Mouse (Mus musculus): ENCODE measurements around the gene Cmss1. TPM values are rescaled to one million over a fixed set of nuclear protein-coding genes. Genes with fewer than 3 reads are reported as not detected.
A peak's percentile ranks its signal among the peaks of the same experiment; 100 is the strongest.

Cmss1 gene
- polyA plus RNA-seq, 1 experiment from 2014 or later: 38.3 TPM

GRCm38 (mm10) chr16:57403825-57404224 lies 202.8 kb downstream of the Cmss1 start:
- Histone ChIP-seq H3K27ac (ENCODE audit: low read depth, low read length) (no peak overlapping the region), H3K27me3 (ENCODE audit: control insufficient read depth, insufficient read depth, low read length) (no peaks in the 10 kb centered on the region), H3K36me3 (ENCODE audit: control insufficient read depth, insufficient read depth, low read length) (no peaks in the 10 kb centered on the region), H3K9me3 (ENCODE audit: control insufficient read depth, low read length) (no peaks in the 10 kb centered on the region), H3K4me1 (ENCODE audit: control insufficient read depth, insufficient read depth, low read length) (no peaks in the 10 kb centered on the region), H3K9ac (replicated peaks; ENCODE audit: low read depth, low read length) (no peak overlapping the region), H3K4me3 (ENCODE audit: low read depth, low read length) (no peak overlapping the region), H3K4me2 (ENCODE audit: low read depth, low read length) (no peak overlapping the region)
- 84% methylated on average over 5 of the region's 5 CpGs for WGBS
- ATAC-seq (ENCODE audit: low read depth): no peak

GRCm38 (mm10) chr16:57402910-57403309 lies 203.8 kb downstream of the Cmss1 start:
- H3K9ac ChIP-seq (replicated peaks; ENCODE audit: low read depth, low read length): no peak overlapping the region
- no peak overlapping the region for H3K4me3 ChIP-seq (ENCODE audit: low read depth, low read length)
- no peaks in the 10 kb centered on the region for H3K27me3 ChIP-seq (ENCODE audit: control insufficient read depth, insufficient read depth, low read length)
- H3K4me1 ChIP-seq (ENCODE audit: control insufficient read depth, insufficient read depth, low read length): no peaks in the 10 kb centered on the region
- no peak overlapping the region for H3K27ac ChIP-seq (ENCODE audit: low read depth, low read length)
- WGBS: 87% methylated on average over 4 of the region's 4 CpGs
- H3K9me3 ChIP-seq (ENCODE audit: control insufficient read depth, low read length): no peaks in the 10 kb centered on the region
- no peak overlapping the region for H3K4me2 ChIP-seq (ENCODE audit: low read depth, low read length)
- H3K36me3 ChIP-seq (ENCODE audit: control insufficient read depth, insufficient read depth, low read length): no peaks in the 10 kb centered on the region
- no peak for ATAC-seq (ENCODE audit: low read depth)

GRCm38 (mm10) chr16:57401702-57402101 lies 205.0 kb downstream of the Cmss1 start:
- Histone ChIP-seq H3K27me3 (ENCODE audit: control insufficient read depth, insufficient read depth, low read length) (no peaks in the 10 kb centered on the region), H3K36me3 (ENCODE audit: control insufficient read depth, insufficient read depth, low read length) (no peaks in the 10 kb centered on the region), H3K9me3 (ENCODE audit: control insufficient read depth, low read length) (no peaks in the 10 kb centered on the region), H3K27ac (ENCODE audit: low read depth, low read length) (no peak overlapping the region), H3K4me2 (ENCODE audit: low read depth, low read length) (no peak overlapping the region), H3K4me1 (ENCODE audit: control insufficient read depth, insufficient read depth, low read length) (no peaks in the 10 kb centered on the region), H3K9ac (replicated peaks; ENCODE audit: low read depth, low read length) (no peak overlapping the region), H3K4me3 (ENCODE audit: low read depth, low read length) (no peak overlapping the region)
- no peak for ATAC-seq (ENCODE audit: low read depth)
- 59% methylated on average over 6 of the region's 6 CpGs for whole genome bisulfite sequencing

GRCm38 (mm10) chr16:57399566-57399965 lies 207.1 kb downstream of the Cmss1 start:
- Histone ChIP-seq H3K9ac (replicated peaks; ENCODE audit: low read depth, low read length) (no peak overlapping the region), H3K4me3 (ENCODE audit: low read depth, low read length) (no peak overlapping the region), H3K4me2 (ENCODE audit: low read depth, low read length) (no peak overlapping the region), H3K9me3 (ENCODE audit: control insufficient read depth, low read length) (no peaks in the 10 kb centered on the region), H3K4me1 (ENCODE audit: control insufficient read depth, insufficient read depth, low read length) (no peaks in the 10 kb centered on the region), H3K36me3 (ENCODE audit: control insufficient read depth, insufficient read depth, low read length) (no peaks in the 10 kb centered on the region), H3K27ac (ENCODE audit: low read depth, low read length) (no peak overlapping the region), H3K27me3 (ENCODE audit: control insufficient read depth, insufficient read depth, low read length) (no peaks in the 10 kb centered on the region)
- ATAC-seq (ENCODE audit: low read depth): no peak
- 90% methylated on average over 10 of the region's 10 CpGs for WGBS

GRCm38 (mm10) chr16:57398387-57399214 lies 208.1 kb downstream of the Cmss1 start:
- WGBS: 64% methylated on average over 18 of the region's 18 CpGs
- Histone ChIP-seq H3K4me1 (ENCODE audit: control insufficient read depth, insufficient read depth, low read length) (no peaks in the 10 kb centered on the region), H3K9ac (replicated peaks; ENCODE audit: low read depth, low read length) (no peak overlapping the region), H3K27ac (ENCODE audit: low read depth, low read length) (no peak overlapping the region), H3K27me3 (ENCODE audit: control insufficient read depth, insufficient read depth, low read length) (no peaks in the 10 kb centered on the region), H3K4me2 (ENCODE audit: low read depth, low read length) (no peak overlapping the region), H3K9me3 (ENCODE audit: control insufficient read depth, low read length) (no peaks in the 10 kb centered on the region), H3K4me3 (ENCODE audit: low read depth, low read length) (no peak overlapping the region), H3K36me3 (ENCODE audit: control insufficient read depth, insufficient read depth, low read length) (no peaks in the 10 kb centered on the region)
- peak; percentile 63; the same call in 1 of the 2 replicates for ATAC-seq (ENCODE audit: low read depth)

GRCm38 (mm10) chr16:57397845-57398244 lies 208.8 kb downstream of the Cmss1 start:
- ATAC-seq (ENCODE audit: low read depth): no peak
- no peaks in the 10 kb centered on the region for H3K4me1 ChIP-seq (ENCODE audit: control insufficient read depth, insufficient read depth, low read length)
- H3K4me2 ChIP-seq (ENCODE audit: low read depth, low read length): no peak overlapping the region
- WGBS: 80% methylated on average over 6 of the region's 6 CpGs
- no peaks in the 10 kb centered on the region for H3K27me3 ChIP-seq (ENCODE audit: control insufficient read depth, insufficient read depth, low read length)
- no peaks in the 10 kb centered on the region for H3K36me3 ChIP-seq (ENCODE audit: control insufficient read depth, insufficient read depth, low read length)
- no peaks in the 10 kb centered on the region for H3K9me3 ChIP-seq (ENCODE audit: control insufficient read depth, low read length)
- H3K9ac ChIP-seq (replicated peaks; ENCODE audit: low read depth, low read length): no peak overlapping the region
- no peak overlapping the region for H3K4me3 ChIP-seq (ENCODE audit: low read depth, low read length)
- no peak overlapping the region for H3K27ac ChIP-seq (ENCODE audit: low read depth, low read length)

GRCm38 (mm10) chr16:57396249-57396648 lies 210.4 kb downstream of the Cmss1 start:
- Histone ChIP-seq H3K9ac (replicated peaks; ENCODE audit: low read depth, low read length) (no peak overlapping the region), H3K27ac (ENCODE audit: low read depth, low read length) (no peak overlapping the region), H3K9me3 (ENCODE audit: control insufficient read depth, low read length) (no peaks in the 10 kb centered on the region), H3K4me1 (ENCODE audit: control insufficient read depth, insufficient read depth, low read length) (no peaks in the 10 kb centered on the region), H3K4me3 (ENCODE audit: low read depth, low read length) (no peak overlapping the region), H3K36me3 (ENCODE audit: control insufficient read depth, insufficient read depth, low read length) (no peaks in the 10 kb centered on the region), H3K27me3 (ENCODE audit: control insufficient read depth, insufficient read depth, low read length) (no peaks in the 10 kb centered on the region), H3K4me2 (ENCODE audit: low read depth, low read length) (no peak overlapping the region)
- 82% methylated on average over 6 of the region's 6 CpGs for WGBS
- ATAC-seq (ENCODE audit: low read depth): no peak

- Histone ChIP-seq H3K9ac (replicated peaks; ENCODE audit: low read depth, low read length) (no peak overlapping the region), H3K4me1 (ENCODE audit: control insufficient read depth, insufficient read depth, low read length) (no peaks in the 10 kb centered on the region), H3K27ac (ENCODE audit: low read depth, low read length) (no peak overlapping the region), H3K27me3 (ENCODE audit: control insufficient read depth, insufficient read depth, low read length) (no peaks in the 10 kb centered on the region), H3K4me2 (ENCODE audit: low read depth, low read length) (no peak overlapping the region), H3K36me3 (ENCODE audit: control insufficient read depth, insufficient read depth, low read length) (no peaks in the 10 kb centered on the region), H3K4me3 (ENCODE audit: low read depth, low read length) (no peak overlapping the region), H3K9me3 (ENCODE audit: control insufficient read depth, low read length) (no peaks in the 10 kb centered on the region)
- ATAC-seq (ENCODE audit: low read depth): no peak
- 60% methylated on average over 11 of the region's 11 CpGs for WGBS
These were observed 213.5 kb downstream of the Cmss1 start for GRCm38 (mm10) chr16:57393161-57393560.

GRCm38 (mm10) chr16:57392461-57392860 lies 214.2 kb downstream of the Cmss1 start:
- Histone ChIP-seq H3K27ac (ENCODE audit: low read depth, low read length) (no peak overlapping the region), H3K4me3 (ENCODE audit: low read depth, low read length) (no peak overlapping the region), H3K4me2 (ENCODE audit: low read depth, low read length) (no peak overlapping the region), H3K9ac (replicated peaks; ENCODE audit: low read depth, low read length) (no peak overlapping the region), H3K4me1 (ENCODE audit: control insufficient read depth, insufficient read depth, low read length) (no peaks in the 10 kb centered on the region), H3K9me3 (ENCODE audit: control insufficient read depth, low read length) (no peaks in the 10 kb centered on the region), H3K27me3 (ENCODE audit: control insufficient read depth, insufficient read depth, low read length) (no peaks in the 10 kb centered on the region), H3K36me3 (ENCODE audit: control insufficient read depth, insufficient read depth, low read length) (no peaks in the 10 kb centered on the region)
- WGBS: 59% methylated on average over 2 of the region's 2 CpGs
- ATAC-seq (ENCODE audit: low read depth): no peak
